Comparison of ENCODE assay signal across 7 mouse cellular contexts in the genomic region with DNA sequence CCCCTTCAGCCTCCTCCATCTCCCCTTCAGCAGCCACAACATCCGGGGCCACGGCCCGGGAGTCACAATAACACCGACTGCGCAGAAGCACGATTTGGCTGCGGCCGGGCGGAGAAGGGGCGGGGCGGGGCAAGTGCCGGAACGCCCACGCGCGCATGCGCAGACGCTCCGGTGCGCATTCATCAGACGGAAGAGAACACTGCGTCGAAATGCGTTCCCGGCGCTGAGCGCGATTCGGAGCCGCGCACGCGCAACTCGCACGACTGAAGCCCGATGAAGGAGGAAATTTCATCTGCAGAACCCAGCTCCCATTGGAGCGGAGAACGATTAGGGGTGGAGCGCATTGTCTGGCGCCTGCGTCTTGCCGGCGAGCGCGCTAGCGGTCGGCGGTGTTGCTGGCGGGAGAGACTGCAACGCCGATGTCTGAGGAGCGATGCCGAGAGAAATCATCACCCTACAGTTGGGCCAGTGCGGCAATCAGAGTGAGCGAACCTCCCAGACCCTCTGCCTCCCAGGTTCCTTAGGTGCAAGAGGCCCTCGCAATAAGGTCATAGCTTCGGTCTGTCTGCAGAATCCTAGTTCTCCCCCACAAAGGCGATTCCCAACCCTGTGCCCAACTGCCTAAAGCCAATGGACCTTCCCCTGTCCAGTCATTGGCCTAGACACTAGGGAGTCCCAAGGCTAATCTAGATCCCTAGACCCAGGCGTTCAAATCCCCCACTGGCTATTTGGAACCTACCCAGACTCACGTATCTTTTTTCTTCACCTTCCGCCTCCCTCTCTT. TPM values are rescaled to one million over a fixed set of nuclear protein-coding genes. Genes with fewer than 3 reads are reported as not detected.
DNase-seq lines count a peak whose midpoint lies in the region; ATAC-seq lines count a peak whose summit lies in the region.

A gene (minus strand): TSS at position 133 of the 784 bp plus-strand sequence.
A gene (plus strand): TSS at position 178 of the 784 bp plus-strand sequence.

- H3K9ac ChIP-seq in intestine, embryonic 15.5 days = peak within 1 kb of the TSS; percentile 95

- H3K4me2 ChIP-seq in intestine, embryonic 15.5 days (replicated peaks) = peak within 1 kb of the TSS; percentile 86

- no peaks in the 10 kb centered on the region for H3K9me3 ChIP-seq in intestine, embryonic 15.5 days
- H3K9me3 ChIP-seq in midbrain, embryonic 10.5 days (replicated peaks) = no peaks in the 10 kb centered on the region

- DNase-seq in adrenal gland, adult 2 months = peak; percentile 99
- peak; percentile 100 for DNase-seq in embryo, embryonic 11.5 days (ENCODE audit: low read depth, low spot score)
- peak; percentile 98 to 99 for DNase-seq in gastrocnemius, postnatal 36 days
- peak; percentile 99 for DNase-seq in left cerebral cortex, postnatal 25 days (ENCODE audit: low spot score in 2 of 2)
- peak; percentile 100 for DNase-seq in midbrain, embryonic 10.5 days (ENCODE audit: low spot score)
- peak; percentile 100 for DNase-seq in right cerebral cortex, postnatal 4 days

- peak; percentile 98 for ATAC-seq in intestine, embryonic 15.5 days

- peak within 1 kb of the TSS; percentile 87 for H3K27ac ChIP-seq in intestine, embryonic 15.5 days
- H3K27ac ChIP-seq in midbrain, embryonic 10.5 days (replicated peaks) = peak within 1 kb of the TSS; percentile 95

- under 1% methylated on average over 61 of the region's 61 CpGs for WGBS in intestine, embryonic 15.5 days
- WGBS in midbrain, embryonic 10.5 days = under 1% methylated on average over 61 of the region's 61 CpGs

- H3K4me1 ChIP-seq in intestine, embryonic 15.5 days (replicated peaks) = peaks cover 18% of the 10 kb centered on the region
- H3K4me1 ChIP-seq in midbrain, embryonic 10.5 days = peaks cover 40% of the 10 kb centered on the region

- intact Hi-C loops in gastrocnemius, postnatal 36 days (cut with DNase I) = loop anchor here (5.0 kb wide), 1 partner anchor 52 kb away; a partner anchor contains a TSS
- intact Hi-C loops in left cerebral cortex, postnatal 25 days (cut with DNase I) = loop anchor here (2.0 kb wide), 2 partner anchors 33 to 51 kb away; a partner anchor contains a TSS

- 0 out of 2 replicates have a peak, but pooled peaks cover 6% of the 10 kb centered on the region for H3K36me3 ChIP-seq in intestine, embryonic 15.5 days
- H3K36me3 ChIP-seq in midbrain, embryonic 10.5 days = peaks cover 50% of the 10 kb centered on the region

- peak within 1 kb of the TSS; percentile 95 for H3K4me3 ChIP-seq in intestine, embryonic 15.5 days (replicated peaks)
- peak within 1 kb of the TSS; percentile 96 for H3K4me3 ChIP-seq in midbrain, embryonic 10.5 days

- H3K27me3 ChIP-seq in intestine, embryonic 15.5 days (replicated peaks) = no peaks in the 10 kb centered on the region
- no peaks in the 10 kb centered on the region for H3K27me3 ChIP-seq in midbrain, embryonic 10.5 days (ENCODE audit: low read depth, poor library complexity, severe bottlenecking)

RNA-seq across cellular contexts. Expression of the first gene that starts in this region (rescaled TPM):
- total RNA-seq in adrenal gland, adult 2 months (2021) = 10 to 100 TPM; 50.7 to 50.9 TPM
- polyA plus RNA-seq in adrenal gland, adult 2 months (2012; rRNA removed) = 41.7 and 46.9 TPM in 2 replicates
- total RNA-seq in gastrocnemius, postnatal 36 days (2021) = 10 to 100 TPM; 29.6 to 29.7 TPM
- polyA plus RNA-seq in intestine, embryonic 15.5 days (2015; fragmentation: Nextera tagmentation; extraction: Ambion mirVana) = 17.0 and 17.2 TPM in 2 replicates
- 10 to 100 TPM; 56.2 to 56.7 TPM for total RNA-seq in left cerebral cortex, postnatal 25 days (2021)
- 16.4 and 20.2 TPM in 2 replicates for polyA plus RNA-seq in midbrain, embryonic 10.5 days (2016; fragmentation: Nextera tagmentation; extraction: Ambion mirVana)

RNA-seq across cellular contexts. Expression of the second gene that starts in this region (rescaled TPM):
- total RNA-seq in adrenal gland, adult 2 months (2021) = 10 to 100 TPM; 42.9 to 43.0 TPM
- 15.2 and 42.7 TPM in 2 replicates for polyA plus RNA-seq in adrenal gland, adult 2 months (2012; rRNA removed)
- 10 to 100 TPM; 23.9 TPM for total RNA-seq in gastrocnemius, postnatal 36 days (2021)
- polyA plus RNA-seq in intestine, embryonic 15.5 days (2015; fragmentation: Nextera tagmentation; extraction: Ambion mirVana) = 58.7 and 59.2 TPM in 2 replicates
- 10 to 100 TPM; 44.9 to 46.6 TPM for total RNA-seq in left cerebral cortex, postnatal 25 days (2021)
- 131 and 135 TPM in 2 replicates for polyA plus RNA-seq in midbrain, embryonic 10.5 days (2016; fragmentation: Nextera tagmentation; extraction: Ambion mirVana)

Comparison
In these comparisons a context has a peak if more than half of its experiments do, and no peak if none do; other contexts are left out.
1. Peak in every context shown above with its lines: DNase-seq, ATAC-seq, H3K4me3 ChIP-seq and H3K27ac ChIP-seq.